Mouse (Mus musculus): ENCODE results near the gene Asap2. TPM values are rescaled to one million over a fixed set of nuclear protein-coding genes. Genes with fewer than 3 reads are reported as not detected.

The Asap2 gene
- polyA plus RNA-seq, 2 experiments = 1.0 to 2.0 TPM

DNA sequence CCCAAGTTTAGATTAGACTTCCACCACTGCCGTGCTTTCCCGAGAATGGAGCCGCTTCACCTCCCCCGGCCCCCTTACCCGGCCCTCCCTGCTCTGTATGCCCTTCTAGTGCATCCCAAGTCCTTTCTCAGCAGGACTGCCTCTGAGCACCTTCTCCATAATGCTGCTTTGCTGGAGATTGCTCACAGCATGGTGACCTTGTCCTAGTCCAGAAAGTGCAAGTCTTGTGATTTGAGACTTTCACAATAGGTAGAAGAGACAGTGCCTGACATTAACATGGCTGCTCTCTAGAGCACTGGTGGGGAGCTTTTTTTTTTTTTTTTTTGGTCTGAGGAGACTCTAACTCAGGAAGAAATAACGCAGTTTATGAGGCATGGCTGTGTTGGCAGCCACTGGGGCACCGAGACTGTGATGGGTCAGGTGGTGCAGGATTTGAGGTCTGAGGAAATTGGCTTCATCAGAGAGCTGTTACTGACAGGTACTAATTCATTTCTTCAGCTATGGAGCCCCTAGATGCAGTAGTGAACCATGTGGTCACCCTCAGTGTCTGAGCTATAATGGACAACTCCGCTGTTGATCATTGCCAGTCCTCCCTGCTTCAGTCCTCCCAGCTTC, 224.4 kb downstream of the Asap2 start:
- no peak overlapping the region for H3K9ac ChIP-seq (replicated peaks)
- DNase-seq (ENCODE audit: low read depth in 3 of 3, low spot score in 3 of 3) (no peak), ATAC-seq (ENCODE audit: insufficient read depth) (no peak)
- H3K9me3 ChIP-seq (ENCODE audit: control insufficient read depth, low read length) = no peaks in the 10 kb centered on the region
- H3K27ac ChIP-seq = no peak overlapping the region
- H3K36me3 ChIP-seq (replicated peaks; ENCODE audit: control insufficient read depth, insufficient read depth, low read depth) = no peaks in the 10 kb centered on the region
- TF ChIP-seq CTCF (IDR thresholded peaks at IDR 0.05; ENCODE audit: low read depth) (no peak), EP300 (IDR thresholded peaks at IDR 0.05; ENCODE audit: low read depth) (no peak)
- WGBS (ENCODE audit: insufficient replicate concordance) = 70% methylated on average over 8 of the region's 8 CpGs
- H3K4me1 ChIP-seq (replicated peaks; ENCODE audit: control insufficient read depth in 2 of 2, insufficient read depth in 2 of 2, low read length in 1 of 2) = peaks cover 0 to 19% of the 10 kb centered on the region in 2 experiments; a peak in 3 of 4 replicates
- H3K4me3 ChIP-seq (ENCODE audit: insufficient read depth in 1 of 2, low read depth in 2 of 2, low read length in 2 of 2) = no peak overlapping the region
- no peaks in the 10 kb centered on the region for H3K27me3 ChIP-seq (ENCODE audit: control insufficient read depth, insufficient read depth, low read length)
- H3K4me2 ChIP-seq (ENCODE audit: low read depth) = no peak overlapping the region

DNA sequence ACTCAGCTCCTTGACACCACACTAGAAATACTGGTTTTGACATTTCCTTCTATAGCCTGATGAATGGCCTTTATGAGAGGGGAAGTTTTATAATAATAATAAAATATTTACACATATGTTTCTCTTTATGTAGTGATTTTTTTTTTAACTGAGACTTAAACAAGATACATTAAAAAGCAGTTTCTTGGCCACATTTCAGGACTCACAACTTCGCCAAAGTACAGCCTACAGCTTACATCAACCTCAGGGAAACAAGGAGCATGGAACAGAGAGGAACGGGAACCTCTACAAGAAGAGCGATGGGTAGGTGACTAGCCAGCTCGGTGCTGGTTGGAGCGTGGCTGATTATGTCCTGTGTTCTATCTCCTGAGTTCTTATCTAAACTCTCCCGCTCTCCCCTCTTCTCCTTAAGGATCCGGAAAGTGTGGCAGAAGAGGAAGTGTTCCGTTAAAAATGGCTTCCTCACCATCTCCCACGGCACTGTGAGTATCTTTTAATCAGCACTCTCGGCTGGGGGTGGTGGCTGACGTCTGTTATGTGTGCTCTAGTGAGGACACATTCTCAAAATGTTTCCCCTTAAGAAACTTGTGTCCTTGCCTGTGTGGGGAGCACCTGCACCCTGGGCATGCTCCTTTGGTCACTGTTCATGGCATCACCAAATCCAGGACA, 227.7 kb downstream of the Asap2 start:
- Histone ChIP-seq H3K4me2 (ENCODE audit: low read depth) (peak overlapping the region; percentile 18; the same call in 1 of the 2 replicates), H3K27ac (no peak overlapping the region), H3K4me1 (replicated peaks; ENCODE audit: control insufficient read depth in 2 of 2, insufficient read depth in 2 of 2, low read length in 1 of 2) (peaks cover 0 to 17% of the 10 kb centered on the region in 2 experiments; a peak in 2 of 4 replicates), H3K4me3 (ENCODE audit: insufficient read depth in 1 of 2, low read depth in 2 of 2, low read length in 2 of 2) (no peak overlapping the region), H3K36me3 (replicated peaks; ENCODE audit: control insufficient read depth, insufficient read depth, low read depth) (no peaks in the 10 kb centered on the region), H3K9me3 (ENCODE audit: control insufficient read depth, low read length) (no peaks in the 10 kb centered on the region), H3K9ac (replicated peaks) (no peak overlapping the region), H3K27me3 (ENCODE audit: control insufficient read depth, insufficient read depth, low read length) (no peaks in the 10 kb centered on the region)
- no peak for TF ChIP-seq CTCF (IDR thresholded peaks at IDR 0.05; ENCODE audit: low read depth)
- TF ChIP-seq EP300 (IDR thresholded peaks at IDR 0.05; ENCODE audit: low read depth) = no peak
- DNase-seq (ENCODE audit: low read depth in 3 of 3, low spot score in 3 of 3) = no peak
- ATAC-seq (ENCODE audit: insufficient read depth) = no peak
- WGBS (ENCODE audit: insufficient replicate concordance) = 27% methylated on average over 11 of the region's 11 CpGs

DNA sequence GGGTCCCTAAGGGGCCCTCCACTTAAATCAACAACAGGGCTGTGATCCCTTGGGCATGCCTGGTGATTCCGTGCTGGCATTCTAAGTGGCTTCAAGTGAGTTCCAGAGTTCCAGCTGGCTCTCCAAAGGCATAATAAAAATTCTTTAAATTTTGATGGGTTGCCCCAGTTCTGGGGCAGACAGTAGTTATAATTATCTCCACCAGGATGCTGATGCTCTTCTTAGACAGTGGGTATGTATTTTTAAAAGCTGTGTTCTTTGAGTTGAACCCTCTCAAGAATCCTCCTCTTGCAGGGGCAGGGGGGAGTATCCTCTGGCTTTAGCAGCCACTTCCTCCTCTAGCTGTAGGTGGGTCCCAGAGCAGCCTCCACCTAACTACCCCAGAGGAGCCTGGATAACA, 230.3 kb downstream of the Asap2 start:
- H3K9me3 ChIP-seq (ENCODE audit: control insufficient read depth, low read length) = no peaks in the 10 kb centered on the region
- no peaks in the 10 kb centered on the region for H3K36me3 ChIP-seq (replicated peaks; ENCODE audit: control insufficient read depth, insufficient read depth, low read depth)
- DNase-seq (ENCODE audit: low read depth in 3 of 3, low spot score in 3 of 3) = no peak
- TF ChIP-seq EP300 (IDR thresholded peaks at IDR 0.05; ENCODE audit: low read depth) = no peak
- no peak for TF ChIP-seq CTCF (IDR thresholded peaks at IDR 0.05; ENCODE audit: low read depth)
- no peak overlapping the region for H3K4me3 ChIP-seq (ENCODE audit: insufficient read depth in 1 of 2, low read depth in 2 of 2, low read length in 2 of 2)
- peaks cover 0 to 21% of the 10 kb centered on the region in 2 experiments; a peak in 2 of 4 replicates for H3K4me1 ChIP-seq (replicated peaks; ENCODE audit: control insufficient read depth in 2 of 2, insufficient read depth in 2 of 2, low read length in 1 of 2)
- H3K27ac ChIP-seq = no peak overlapping the region
- no peaks in the 10 kb centered on the region for H3K27me3 ChIP-seq (ENCODE audit: control insufficient read depth, insufficient read depth, low read length)
- no peak overlapping the region for H3K9ac ChIP-seq (replicated peaks)
- 76% methylated on average over 1 of the region's 1 CpGs for WGBS (ENCODE audit: insufficient replicate concordance)
- no peak for ATAC-seq (ENCODE audit: insufficient read depth)
- H3K4me2 ChIP-seq (ENCODE audit: low read depth) = no peak overlapping the region

DNA sequence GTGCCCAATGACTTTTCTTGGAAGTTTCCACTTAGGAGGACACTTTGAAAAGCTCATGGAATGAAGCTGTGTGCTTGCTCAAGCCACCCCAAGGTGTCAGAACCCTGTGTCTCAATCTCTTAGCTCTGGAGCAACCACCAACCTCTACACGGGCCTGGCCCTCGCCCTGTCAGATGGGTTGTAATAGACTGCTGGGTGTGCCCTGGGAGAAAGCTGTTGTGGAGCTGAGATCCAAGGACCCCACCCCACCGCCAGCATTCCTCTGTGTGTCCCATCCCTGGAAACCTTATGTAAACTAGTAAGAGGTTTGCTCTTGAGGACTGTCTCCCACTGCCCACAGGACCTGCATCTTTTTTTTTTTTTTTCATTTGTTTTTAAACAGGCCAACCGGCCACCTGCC, 233.7 kb downstream of the Asap2 start:
- TF ChIP-seq EP300 (IDR thresholded peaks at IDR 0.05; ENCODE audit: low read depth) = no peak
- no peak for TF ChIP-seq CTCF (IDR thresholded peaks at IDR 0.05; ENCODE audit: low read depth)
- Histone ChIP-seq H3K27ac (no peak overlapping the region), H3K27me3 (ENCODE audit: control insufficient read depth, insufficient read depth, low read length) (no peaks in the 10 kb centered on the region), H3K4me1 (replicated peaks; ENCODE audit: control insufficient read depth in 2 of 2, insufficient read depth in 2 of 2, low read length in 1 of 2) (peaks cover 17 to 34% of the 10 kb centered on the region in 2 experiments), H3K4me3 (ENCODE audit: insufficient read depth in 1 of 2, low read depth in 2 of 2, low read length in 2 of 2) (no peak overlapping the region), H3K9ac (replicated peaks) (no peak overlapping the region), H3K4me2 (ENCODE audit: low read depth) (no peak overlapping the region), H3K9me3 (ENCODE audit: control insufficient read depth, low read length) (no peaks in the 10 kb centered on the region), H3K36me3 (replicated peaks; ENCODE audit: control insufficient read depth, insufficient read depth, low read depth) (no peaks in the 10 kb centered on the region)
- DNase-seq (ENCODE audit: low read depth in 3 of 3, low spot score in 3 of 3) = no peak
- ATAC-seq (ENCODE audit: insufficient read depth) = no peak
- 60% methylated on average over 4 of the region's 4 CpGs for WGBS (ENCODE audit: insufficient replicate concordance)

- H3K27ac ChIP-seq = no peak overlapping the region
These were observed 235.1 kb downstream of the Asap2 start for GRCm38 (mm10) chr12:21225358-21225757.

More at GRCm38 (mm10) chr12:21225358-21225757, 235.1 kb downstream of the Asap2 start:
- no peak for ATAC-seq (ENCODE audit: insufficient read depth)
- Histone ChIP-seq H3K9me3 (ENCODE audit: control insufficient read depth, low read length) (no peaks in the 10 kb centered on the region), H3K9ac (replicated peaks) (no peak overlapping the region), H3K4me2 (ENCODE audit: low read depth) (no peak overlapping the region), H3K27me3 (ENCODE audit: control insufficient read depth, insufficient read depth, low read length) (no peaks in the 10 kb centered on the region), H3K36me3 (replicated peaks; ENCODE audit: control insufficient read depth, insufficient read depth, low read depth) (no peaks in the 10 kb centered on the region), H3K4me3 (ENCODE audit: insufficient read depth in 1 of 2, low read depth in 2 of 2, low read length in 2 of 2) (no peak overlapping the region), H3K4me1 (replicated peaks; ENCODE audit: control insufficient read depth in 2 of 2, insufficient read depth in 2 of 2, low read length in 1 of 2) (peaks cover 24 to 43% of the 10 kb centered on the region in 2 experiments)
- TF ChIP-seq EP300 (IDR thresholded peaks at IDR 0.05; ENCODE audit: low read depth) (no peak), CTCF (IDR thresholded peaks at IDR 0.05; ENCODE audit: low read depth) (no peak)
- 64% methylated on average over 8 of the region's 8 CpGs for WGBS (ENCODE audit: insufficient replicate concordance)
- no peak for DNase-seq (ENCODE audit: low read depth in 3 of 3, low spot score in 3 of 3)
